Mouse (Mus musculus) embryonic facial prominence, embryonic 13.5 days (tissue): ENCODE data around the gene Dnah11. TPM values are rescaled to one million over a fixed set of nuclear protein-coding genes. Genes with fewer than 3 reads are reported as not detected.

Experiments used
- ATAC-seq: fragments of 200-750 bp; cut with Nextera tagmentation; 2 replicates; pipeline ENCODE4 v1.8.0; 2017; ENCODE audit warnings: low read depth; ENCODE audit not compliant: insufficient number of reproducible peaks, insufficient read depth, low FRiP score, low TSS enrichment
- H3K27ac ChIP-seq: fragments of 300-500 bp; sonication (generic); 2 replicates; pipeline ENCODE4 v1.5.1; 2015; ENCODE audit warnings: moderate library complexity, mild to moderate bottlenecking, inconsistent platforms
- H3K27me3 ChIP-seq: fragments of 300-500 bp; sonication (generic); 2 replicates; pipeline ENCODE4 v1.6.1; 2015; ENCODE audit warnings: mild to moderate bottlenecking, inconsistent platforms
- H3K36me3 ChIP-seq: fragments of 300-500 bp; sonication (generic); 2 replicates; pipeline ENCODE4 v1.6.1; 2015; ENCODE audit warnings: mild to moderate bottlenecking, inconsistent platforms
- H3K4me1 ChIP-seq: fragments of 300-500 bp; sonication (generic); 2 replicates; pipeline ENCODE4 v1.6.1; 2015; ENCODE audit warnings: inconsistent platforms
- H3K4me2 ChIP-seq: fragments of 300-500 bp; sonication (generic); 2 replicates; pipeline ENCODE4 v1.6.1; 2015; ENCODE audit warnings: moderate library complexity, mild to moderate bottlenecking, inconsistent platforms
- H3K4me3 ChIP-seq: fragments of 300-500 bp; sonication (generic); 2 replicates; pipeline ENCODE4 v1.5.1; 2015; ENCODE audit warnings: mild to moderate bottlenecking, inconsistent platforms
- H3K9ac ChIP-seq: fragments of 300-500 bp; sonication (generic); 2 replicates; pipeline ENCODE4 v1.6.1; 2015; ENCODE audit warnings: mild to moderate bottlenecking, inconsistent platforms
- H3K9me3 ChIP-seq: fragments of 300-500 bp; sonication (generic); 2 replicates; pipeline ENCODE4 v1.6.1; 2016; ENCODE audit warnings: inconsistent platforms
- WGBS: fragments of 180-500 bp; shearing (Covaris S2); methylation state at CpG from one replicate; pipeline ENCODE4 v1.1.7; 2015; ENCODE audit warnings: mixed read lengths; 5-methylcytosine and 5-hydroxymethylcytosine counted together
- polyA plus RNA-seq: library from polyadenylated mRNA; unstranded; fragments of >200 nt; fragmentation: Nextera tagmentation; extraction: Ambion mirVana; gene quantifications from 2 replicates; pipeline ENCODE4 v1.2.1, GENCODE M21; 2015

Dnah11 gene
- polyA plus RNA-seq, 1 experiment from 2014 or later = 0.22 TPM

DNA sequence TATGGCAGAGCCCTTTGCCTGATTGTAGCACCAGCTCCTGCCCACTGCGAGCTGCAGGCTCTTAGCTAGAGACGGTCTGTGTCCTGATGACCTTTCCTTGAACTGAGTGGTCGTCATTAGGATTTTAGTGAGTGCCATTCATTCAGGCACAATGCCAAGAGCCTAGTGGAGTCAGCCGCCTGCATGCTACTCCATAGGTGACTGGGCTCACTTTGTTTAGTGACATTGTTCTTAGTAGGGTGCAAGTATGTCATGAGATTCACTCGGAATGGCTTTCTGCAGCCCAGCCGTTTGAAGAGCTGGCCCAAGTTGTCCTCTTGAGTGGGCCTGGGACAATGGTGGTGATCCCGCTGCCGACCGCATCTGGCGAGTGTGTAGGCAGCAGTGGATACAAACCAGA, 348.4 kb downstream of the Dnah11 start:
- Histone ChIP-seq H3K9me3 (no peaks in the 10 kb centered on the region), H3K9ac (no peak overlapping the region), H3K4me3 (no peak overlapping the region), H3K4me1 (peaks cover 10% of the 10 kb centered on the region; the same call in 1 of the 2 replicates), H3K27ac (no peak overlapping the region), H3K4me2 (no peak overlapping the region), H3K36me3 (no peaks in the 10 kb centered on the region), H3K27me3 (no peaks in the 10 kb centered on the region)
- 71% methylated on average over 10 of the region's 10 CpGs for WGBS
- no peak for ATAC-seq

DNA sequence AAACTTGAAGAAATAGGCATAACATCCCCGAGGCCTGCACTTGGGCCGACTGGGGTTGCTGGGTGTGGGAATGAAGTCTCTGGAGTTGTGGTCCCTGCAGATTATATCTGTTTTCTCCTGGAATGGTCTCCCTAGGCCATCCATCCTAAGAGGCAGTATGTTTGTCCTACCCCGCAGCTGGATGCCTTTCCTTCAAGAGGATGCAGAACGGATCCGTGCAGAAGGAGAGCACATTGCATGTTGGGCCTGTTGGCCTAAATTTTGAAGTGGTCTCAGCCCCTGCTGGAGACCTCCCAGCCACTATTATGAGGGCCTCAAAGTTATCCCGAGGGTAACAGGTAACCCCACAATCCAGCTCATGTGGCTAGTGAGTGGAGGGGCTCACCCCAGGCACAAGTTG, 350.2 kb downstream of the Dnah11 start:
- H3K4me1 ChIP-seq = peaks cover 12% of the 10 kb centered on the region

DNA sequence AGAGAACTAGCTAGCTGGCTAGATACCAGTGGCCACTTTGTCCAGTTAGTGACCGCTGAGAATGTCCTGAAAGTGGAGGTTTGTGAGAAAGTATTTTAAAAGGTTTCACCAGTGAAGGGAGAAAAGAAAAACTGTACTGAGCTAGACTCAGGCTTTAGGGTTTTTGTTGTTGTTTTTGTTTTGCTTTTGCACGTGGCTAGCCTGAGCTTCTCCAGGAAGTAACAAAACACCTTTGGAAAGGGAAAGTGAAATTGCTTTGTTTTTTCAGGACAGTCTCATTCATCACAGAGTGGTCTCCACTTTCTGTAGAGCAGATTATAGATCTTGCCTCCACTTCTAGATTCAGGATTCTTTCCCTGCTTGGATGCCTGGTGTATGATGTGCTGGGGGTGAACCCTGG, 353.9 kb downstream of the Dnah11 start:
- ATAC-seq = no peak
- H3K9ac ChIP-seq = peak overlapping the region; percentile 61; the same call in 1 of the 2 replicates
- H3K9me3 ChIP-seq = no peaks in the 10 kb centered on the region
- peak overlapping the region; percentile 86 for H3K4me3 ChIP-seq
- no peak overlapping the region for H3K27ac ChIP-seq
- no peaks in the 10 kb centered on the region for H3K27me3 ChIP-seq
- peaks cover 15% of the 10 kb centered on the region for H3K4me1 ChIP-seq
- 25% methylated on average over 2 of the region's 2 CpGs for WGBS
- peak overlapping the region; percentile 85 for H3K4me2 ChIP-seq
- no peaks in the 10 kb centered on the region for H3K36me3 ChIP-seq

More for the DNA sequence above, 350.2 kb downstream of the Dnah11 start:
- no peak overlapping the region for H3K4me3 ChIP-seq
- H3K36me3 ChIP-seq = no peaks in the 10 kb centered on the region
- no peaks in the 10 kb centered on the region for H3K27me3 ChIP-seq
- H3K27ac ChIP-seq = no peak overlapping the region
- WGBS = 92% methylated on average over 6 of the region's 6 CpGs
- no peak for ATAC-seq
- no peak overlapping the region for H3K4me2 ChIP-seq
- no peaks in the 10 kb centered on the region for H3K9me3 ChIP-seq
- H3K9ac ChIP-seq = no peak overlapping the region

DNA sequence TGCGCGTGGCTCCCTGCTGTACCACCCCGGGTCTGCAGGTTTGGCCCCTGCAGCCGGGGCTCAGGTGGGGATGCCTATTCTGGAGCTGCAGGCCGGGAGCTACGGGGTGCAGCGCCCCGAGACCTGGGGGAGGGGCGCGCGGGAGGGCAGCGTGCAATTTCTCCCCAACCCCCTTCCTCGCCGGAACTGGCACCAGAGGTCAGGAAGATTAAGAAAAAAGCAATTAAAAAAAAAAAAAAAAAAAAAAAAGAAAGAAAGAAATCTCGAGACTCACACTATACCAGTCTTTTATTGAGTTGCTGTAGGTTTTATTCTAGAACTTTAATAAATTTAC, 354.8 kb downstream of the Dnah11 start:
- H3K9me3 ChIP-seq = no peaks in the 10 kb centered on the region
- H3K27ac ChIP-seq = peak overlapping the region; percentile 82
- ATAC-seq = no peak; the same call in 1 of the 2 replicates
- no peaks in the 10 kb centered on the region for H3K36me3 ChIP-seq
- peak overlapping the region; percentile 86 for H3K4me3 ChIP-seq
- peak overlapping the region; percentile 92 for H3K9ac ChIP-seq
- peaks cover 15% of the 10 kb centered on the region for H3K4me1 ChIP-seq
- H3K27me3 ChIP-seq = no peaks in the 10 kb centered on the region
- peak overlapping the region; percentile 85 for H3K4me2 ChIP-seq
- WGBS = 1% methylated on average over 15 of the region's 15 CpGs

DNA sequence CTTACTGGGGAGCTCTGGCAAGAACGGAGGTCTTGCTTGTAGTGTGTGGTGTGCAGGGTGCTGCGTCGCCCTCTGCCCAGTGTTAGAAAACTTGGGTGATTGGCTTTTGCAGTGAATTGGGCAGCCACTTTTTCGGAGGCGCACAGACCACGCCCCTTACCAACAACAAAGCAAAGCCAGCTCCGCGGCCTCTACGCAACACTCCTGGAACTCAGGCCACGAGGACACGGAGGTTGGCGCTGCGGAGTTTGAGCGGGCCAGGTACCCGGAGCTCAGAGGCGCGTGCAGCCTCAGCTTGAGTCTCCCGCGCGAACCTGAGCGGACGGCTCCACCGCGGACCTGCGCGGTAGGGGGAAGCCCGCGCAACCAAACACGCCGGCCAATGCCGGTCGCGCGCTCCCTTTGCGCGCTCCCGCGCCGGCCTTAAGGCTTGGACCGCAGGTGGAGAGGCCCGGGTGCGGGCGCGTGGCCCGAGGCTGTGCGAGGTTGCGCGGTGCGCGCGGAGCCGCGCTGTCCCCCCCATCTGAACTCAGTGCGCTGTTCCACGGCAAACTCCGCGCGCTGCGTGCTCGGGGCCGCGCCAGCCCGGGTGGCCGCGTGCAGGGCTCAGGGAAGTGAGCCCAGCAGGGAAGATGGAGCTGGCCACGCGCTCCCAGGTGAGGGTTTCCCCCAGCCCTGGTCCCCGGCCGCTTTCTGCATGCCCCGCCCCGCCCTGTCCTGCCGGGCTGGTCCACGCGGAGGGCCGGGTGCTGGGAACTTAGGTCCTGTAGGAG, 355.4 kb downstream of the Dnah11 start:
- Histone ChIP-seq H3K4me2 (peak overlapping the region; percentile 85), H3K9ac (peak overlapping the region; percentile 92), H3K36me3 (no peaks in the 10 kb centered on the region), H3K27ac (peak overlapping the region; percentile 82), H3K4me3 (peak overlapping the region; percentile 86), H3K27me3 (no peaks in the 10 kb centered on the region), H3K4me1 (peaks cover 15% of the 10 kb centered on the region), H3K9me3 (no peaks in the 10 kb centered on the region)
- WGBS = under 1% methylated on average over 75 of the region's 75 CpGs
- ATAC-seq = peak; percentile 91

DNA sequence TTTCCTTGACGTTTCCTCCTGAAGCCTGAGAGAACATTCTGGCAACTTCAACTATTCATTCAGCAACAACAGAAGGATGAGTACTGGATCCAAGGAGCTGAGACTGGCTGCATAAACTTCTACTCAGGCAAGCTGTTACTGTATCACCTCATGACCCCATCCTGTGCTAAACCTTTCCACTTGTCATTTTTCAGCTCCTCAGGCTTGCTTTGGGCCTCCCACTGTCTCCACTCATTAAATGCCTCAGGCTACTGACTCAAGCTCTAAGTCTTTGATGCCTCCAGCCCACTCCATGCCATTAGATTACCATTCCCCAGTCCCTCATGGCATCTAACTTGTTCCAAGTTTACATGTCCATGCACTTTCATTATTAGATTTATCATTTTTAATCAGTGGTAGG, 356.2 kb downstream of the Dnah11 start:
- 93% methylated on average over 1 of the region's 1 CpGs for WGBS

DNA sequence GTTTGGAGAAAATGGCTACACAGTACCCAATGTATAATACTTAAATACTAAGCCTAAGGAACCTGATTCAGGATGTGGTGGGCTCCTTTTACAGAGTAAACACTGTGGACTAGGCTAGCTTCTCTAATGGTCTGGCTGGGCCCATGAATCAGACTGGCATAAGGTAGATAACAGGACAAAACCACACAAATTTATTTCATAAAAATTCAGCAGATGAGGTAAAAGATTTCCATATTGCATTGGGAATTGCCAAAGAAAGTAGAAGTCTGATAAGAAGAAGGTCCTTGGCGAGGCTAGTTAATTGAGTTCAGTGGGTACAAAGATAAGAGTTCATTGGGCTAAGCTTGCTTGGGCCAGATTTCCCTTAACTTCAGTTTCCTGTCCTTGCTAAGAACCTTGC, 358.1 kb downstream of the Dnah11 start:
- 79% methylated on average over 1 of the region's 1 CpGs for WGBS
- Histone ChIP-seq H3K27ac (no peak overlapping the region), H3K9ac (no peak overlapping the region), H3K9me3 (no peaks in the 10 kb centered on the region), H3K36me3 (no peaks in the 10 kb centered on the region), H3K4me3 (no peak overlapping the region), H3K4me1 (peaks cover 11% of the 10 kb centered on the region), H3K4me2 (no peak overlapping the region), H3K27me3 (no peaks in the 10 kb centered on the region)
- ATAC-seq = no peak

More for the DNA sequence above, 356.2 kb downstream of the Dnah11 start:
- Histone ChIP-seq H3K9me3 (no peaks in the 10 kb centered on the region), H3K36me3 (no peaks in the 10 kb centered on the region), H3K27me3 (no peaks in the 10 kb centered on the region), H3K27ac (no peak overlapping the region), H3K4me2 (0 out of 2 replicates have a peak overlapping the region, but pooled peaks have one; percentile 85), H3K9ac (no peak overlapping the region), H3K4me3 (no peak overlapping the region), H3K4me1 (peaks cover 15% of the 10 kb centered on the region)
- no peak for ATAC-seq

DNA sequence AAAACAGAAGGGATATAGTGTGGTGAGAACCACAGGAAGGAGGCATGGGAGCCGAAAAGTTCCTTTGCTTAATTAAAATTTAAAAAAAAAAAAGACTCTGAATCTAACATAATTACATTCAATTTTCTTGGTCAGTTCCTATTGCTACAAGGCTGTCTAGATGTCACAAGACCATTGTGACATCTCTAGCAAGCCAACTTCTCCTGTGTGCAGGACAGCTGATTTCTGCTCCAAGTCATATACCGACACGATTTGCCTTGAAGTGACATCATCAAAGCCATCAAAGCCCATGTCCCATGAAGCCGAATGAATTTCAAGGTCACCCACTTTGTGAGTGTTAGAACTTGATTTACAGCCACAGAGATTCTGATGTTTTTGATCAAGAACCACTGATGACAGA, 361.5 kb downstream of the Dnah11 start:
- no peaks in the 10 kb centered on the region for H3K36me3 ChIP-seq
- H3K9ac ChIP-seq = no peak overlapping the region
- no peak overlapping the region for H3K4me3 ChIP-seq
- 83% methylated on average over 4 of the region's 4 CpGs for WGBS
- H3K27ac ChIP-seq = no peak overlapping the region
- no peak overlapping the region for H3K4me2 ChIP-seq
- no peak for ATAC-seq
- peaks cover under 1% of the 10 kb centered on the region; the same call in 1 of the 2 replicates for H3K4me1 ChIP-seq
- no peaks in the 10 kb centered on the region for H3K27me3 ChIP-seq
- no peaks in the 10 kb centered on the region for H3K9me3 ChIP-seq

DNA sequence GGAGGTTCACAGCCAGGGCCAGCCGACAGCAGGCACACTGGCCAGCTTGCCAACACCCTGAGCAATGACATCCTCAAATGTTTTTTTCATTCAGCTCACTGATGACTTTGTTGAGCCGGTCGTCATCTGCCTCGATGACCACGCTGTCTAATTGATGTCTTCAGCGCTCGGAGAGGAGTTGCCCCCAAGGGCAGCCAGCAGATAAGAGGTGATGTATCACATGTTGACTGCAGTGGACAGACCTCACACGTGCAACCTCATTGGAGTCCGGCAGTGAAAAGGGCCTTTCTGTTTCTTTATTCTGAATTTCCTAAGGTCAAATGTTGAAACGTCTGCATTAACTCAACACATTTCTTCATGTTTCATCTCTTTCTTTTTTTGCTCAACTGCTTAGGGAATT, 363.5 kb downstream of the Dnah11 start:
- H3K4me2 ChIP-seq = no peak overlapping the region
- H3K27ac ChIP-seq = no peak overlapping the region
- no peaks in the 10 kb centered on the region for H3K27me3 ChIP-seq
- no peak overlapping the region for H3K9ac ChIP-seq
- H3K36me3 ChIP-seq = no peaks in the 10 kb centered on the region
- no peaks in the 10 kb centered on the region for H3K9me3 ChIP-seq
- 64% methylated on average over 10 of the region's 10 CpGs for WGBS
- ATAC-seq = no peak
- peaks cover 3% of the 10 kb centered on the region; the same call in 1 of the 2 replicates for H3K4me1 ChIP-seq
- no peak overlapping the region for H3K4me3 ChIP-seq

DNA sequence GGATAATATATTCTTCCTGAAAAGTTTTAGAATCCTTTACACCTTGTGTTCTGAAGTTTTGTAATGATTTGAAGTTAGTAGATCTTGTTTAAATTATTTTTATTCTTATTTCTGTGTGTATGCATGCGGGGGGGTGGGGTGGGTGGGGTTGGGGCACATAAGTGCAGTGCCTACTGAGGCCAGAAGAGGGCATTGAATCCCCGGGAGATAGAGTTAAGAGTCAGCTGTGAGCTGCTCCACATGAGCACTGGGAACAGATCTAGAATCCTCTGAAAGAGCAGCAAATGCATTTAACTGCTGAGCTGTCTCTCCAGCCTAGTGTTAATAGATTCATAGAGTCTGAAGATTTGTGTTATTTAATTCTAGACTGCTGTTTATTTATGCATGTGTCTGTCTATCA, 364.2 kb downstream of the Dnah11 start:
- H3K9ac ChIP-seq = no peak overlapping the region
- no peaks in the 10 kb centered on the region for H3K36me3 ChIP-seq
- WGBS = 69% methylated on average over 2 of the region's 2 CpGs
- ATAC-seq = no peak
- no peak overlapping the region for H3K4me2 ChIP-seq
- peaks cover 3% of the 10 kb centered on the region; the same call in 1 of the 2 replicates for H3K4me1 ChIP-seq
- H3K9me3 ChIP-seq = no peaks in the 10 kb centered on the region
- H3K27me3 ChIP-seq = no peaks in the 10 kb centered on the region
- no peak overlapping the region for H3K27ac ChIP-seq
- no peak overlapping the region for H3K4me3 ChIP-seq

DNA sequence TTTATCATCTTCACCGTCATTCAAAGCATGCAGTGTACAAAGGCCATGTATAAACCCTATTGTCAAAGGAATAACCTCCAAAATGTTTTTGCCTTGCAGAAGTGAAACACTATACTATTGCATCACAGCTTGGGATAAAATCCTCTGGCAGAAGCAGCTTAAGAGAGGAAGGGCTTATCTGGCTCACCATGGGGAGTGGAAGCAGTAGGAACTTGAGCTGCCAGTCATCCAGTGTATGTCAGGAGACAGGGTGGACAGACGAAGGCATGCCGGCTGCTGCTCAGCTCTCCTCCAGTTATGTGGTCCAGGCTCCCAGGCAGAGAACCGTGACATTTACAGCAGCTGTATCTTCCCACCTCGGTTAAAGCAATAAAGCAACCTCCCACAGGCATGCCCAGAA, 366.7 kb downstream of the Dnah11 start:
- Histone ChIP-seq H3K4me2 (no peak overlapping the region), H3K4me3 (no peak overlapping the region), H3K27me3 (no peaks in the 10 kb centered on the region), H3K9ac (no peak overlapping the region), H3K36me3 (no peaks in the 10 kb centered on the region), H3K9me3 (no peaks in the 10 kb centered on the region), H3K4me1 (peaks cover 3% of the 10 kb centered on the region; the same call in 1 of the 2 replicates), H3K27ac (no peak overlapping the region)
- WGBS = 32% methylated on average over 5 of the region's 5 CpGs
- no peak for ATAC-seq

DNA sequence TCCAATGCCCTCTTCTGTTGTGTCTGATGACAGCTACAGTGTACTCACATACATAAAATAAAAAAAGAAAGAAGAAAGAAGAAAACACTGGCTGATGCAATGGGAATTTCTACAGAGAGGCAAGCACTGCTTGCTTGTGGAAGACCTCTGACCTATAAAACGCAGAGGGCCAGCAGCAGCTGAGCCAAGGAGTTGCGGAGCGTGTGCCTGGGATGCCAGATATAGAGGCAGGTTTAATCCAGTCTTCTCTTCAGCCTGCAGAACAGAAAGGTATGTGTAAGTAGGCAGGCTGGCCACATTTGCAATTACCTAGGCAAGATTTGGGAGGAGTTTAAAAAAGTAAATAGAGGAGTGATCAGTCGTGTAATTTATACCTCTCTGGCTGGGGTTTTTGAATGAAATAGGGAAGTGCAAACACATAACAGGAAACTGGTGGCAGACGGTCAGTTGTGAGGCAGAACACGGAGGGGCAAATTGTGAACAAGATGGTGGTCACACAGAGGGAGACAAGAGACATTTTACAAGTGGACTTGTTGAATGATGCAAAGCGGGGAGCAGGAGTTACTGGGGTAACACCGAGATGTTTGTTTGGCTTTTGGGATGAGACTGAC, 367.4 kb downstream of the Dnah11 start:
- H3K9ac ChIP-seq = no peak overlapping the region
- 71% methylated on average over 8 of the region's 8 CpGs for WGBS
- no peaks in the 10 kb centered on the region for H3K27me3 ChIP-seq
- H3K9me3 ChIP-seq = no peaks in the 10 kb centered on the region
- no peak for ATAC-seq
- no peak overlapping the region for H3K4me2 ChIP-seq
- H3K36me3 ChIP-seq = no peaks in the 10 kb centered on the region
- H3K27ac ChIP-seq = no peak overlapping the region
- no peak overlapping the region for H3K4me3 ChIP-seq
- H3K4me1 ChIP-seq = peaks cover 3% of the 10 kb centered on the region; the same call in 1 of the 2 replicates
